Mouse (Mus musculus): ENCODE data around the gene Col26a1. TPM values are rescaled to one million over a fixed set of nuclear protein-coding genes. Genes with fewer than 3 reads are reported as not detected.

Col26a1 gene
- polyA plus RNA-seq, 1 experiment = not detected

DNA sequence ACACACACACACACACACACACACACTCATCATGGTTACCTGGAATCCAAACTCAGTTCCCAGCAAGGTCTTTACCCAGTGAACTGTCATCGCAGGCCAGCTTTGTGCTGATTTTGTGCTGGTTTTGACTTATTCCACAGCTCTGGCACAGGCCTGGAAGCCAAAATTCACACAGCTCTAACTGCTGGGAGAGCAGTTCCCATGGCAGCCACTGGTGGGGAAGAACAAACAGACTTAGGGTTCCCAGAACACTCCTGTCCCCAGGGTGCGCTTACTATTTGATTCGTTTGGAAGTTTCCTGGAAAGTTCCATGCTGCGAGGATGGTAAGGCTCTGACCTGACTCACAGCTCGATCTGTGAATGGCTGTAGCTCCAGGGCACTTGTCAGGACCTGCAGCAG is 161.4 kb downstream of the Col26a1 start:
- Histone ChIP-seq H3K27ac (ENCODE audit: control insufficient read depth, insufficient read depth, low read depth, low read length, poor library complexity) (no peak overlapping the region), H3K4me3 (replicated peaks; ENCODE audit: control insufficient read depth, low read depth, low read length) (no peak overlapping the region), H3K4me1 (ENCODE audit: control insufficient read depth, insufficient read depth, low read length) (no peaks in the 10 kb centered on the region; the same call in 1 of the 2 replicates)
- whole genome bisulfite sequencing = 84% methylated on average over 5 of the region's 5 CpGs
- TF ChIP-seq POLR2A (IDR thresholded peaks at IDR 0.05; ENCODE audit: borderline replicate concordance, control insufficient read depth, low read depth, low read length) (no peak), CTCF (IDR thresholded peaks at IDR 0.05; ENCODE audit: control insufficient read depth, insufficient read depth, low read length) (no peak)

DNA sequence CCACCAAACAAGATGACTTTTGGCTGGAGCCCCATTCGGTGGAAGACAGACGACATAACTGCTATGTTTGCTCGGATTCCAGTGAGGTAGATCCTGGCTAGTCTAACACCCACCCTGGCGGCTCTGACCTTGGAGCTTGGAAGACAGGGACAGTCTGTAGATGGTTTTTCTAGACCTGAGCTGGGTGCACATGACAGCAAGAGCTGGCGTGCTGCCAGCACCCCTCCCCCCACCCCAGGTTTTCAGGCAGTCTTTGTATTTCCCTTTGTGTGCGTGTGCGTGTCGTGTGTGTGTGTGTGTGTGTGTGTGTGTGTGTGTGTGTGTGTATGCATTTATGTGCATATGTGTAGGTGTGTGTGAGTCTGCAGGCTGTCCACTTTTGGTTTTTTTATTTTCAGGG is 164.4 kb downstream of the Col26a1 start:
- H3K4me3 ChIP-seq (replicated peaks; ENCODE audit: control insufficient read depth, low read depth, low read length) = no peak overlapping the region
- 72% methylated on average over 8 of the region's 8 CpGs for WGBS
- TF ChIP-seq POLR2A (IDR thresholded peaks at IDR 0.05; ENCODE audit: borderline replicate concordance, control insufficient read depth, low read depth, low read length) (no peak), CTCF (IDR thresholded peaks at IDR 0.05; ENCODE audit: control insufficient read depth, insufficient read depth, low read length) (no peak)

DNA sequence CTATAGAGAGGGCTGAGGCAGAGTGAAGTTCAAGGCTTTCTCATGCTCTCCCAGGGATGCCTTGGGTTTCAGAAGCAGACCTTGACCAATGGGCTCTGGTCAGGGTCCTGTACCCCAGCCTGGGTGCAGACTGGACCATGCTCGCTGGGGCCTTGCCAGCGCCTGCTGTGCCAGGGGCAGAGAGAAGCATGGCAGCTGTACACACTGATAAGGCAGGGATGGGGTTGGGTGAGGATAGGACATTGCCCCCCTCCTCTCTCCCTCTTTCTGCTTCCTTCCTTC is 165.5 kb downstream of the Col26a1 start:
- TF ChIP-seq POLR2A (IDR thresholded peaks at IDR 0.05; ENCODE audit: borderline replicate concordance, control insufficient read depth, low read depth, low read length) (no peak), CTCF (IDR thresholded peaks at IDR 0.05; ENCODE audit: control insufficient read depth, insufficient read depth, low read length) (no peak)
- Histone ChIP-seq H3K27ac (ENCODE audit: control insufficient read depth, insufficient read depth, low read depth, low read length, poor library complexity) (no peak overlapping the region), H3K4me3 (replicated peaks; ENCODE audit: control insufficient read depth, low read depth, low read length) (no peak overlapping the region), H3K4me1 (ENCODE audit: control insufficient read depth, insufficient read depth, low read length) (no peaks in the 10 kb centered on the region; the same call in 1 of the 2 replicates)
- 86% methylated on average over 2 of the region's 2 CpGs for WGBS

More for the DNA sequence above, 164.4 kb downstream of the Col26a1 start:
- Histone ChIP-seq H3K4me1 (ENCODE audit: control insufficient read depth, insufficient read depth, low read length) (no peaks in the 10 kb centered on the region; the same call in 1 of the 2 replicates), H3K27ac (ENCODE audit: control insufficient read depth, insufficient read depth, low read depth, low read length, poor library complexity) (no peak overlapping the region)

DNA sequence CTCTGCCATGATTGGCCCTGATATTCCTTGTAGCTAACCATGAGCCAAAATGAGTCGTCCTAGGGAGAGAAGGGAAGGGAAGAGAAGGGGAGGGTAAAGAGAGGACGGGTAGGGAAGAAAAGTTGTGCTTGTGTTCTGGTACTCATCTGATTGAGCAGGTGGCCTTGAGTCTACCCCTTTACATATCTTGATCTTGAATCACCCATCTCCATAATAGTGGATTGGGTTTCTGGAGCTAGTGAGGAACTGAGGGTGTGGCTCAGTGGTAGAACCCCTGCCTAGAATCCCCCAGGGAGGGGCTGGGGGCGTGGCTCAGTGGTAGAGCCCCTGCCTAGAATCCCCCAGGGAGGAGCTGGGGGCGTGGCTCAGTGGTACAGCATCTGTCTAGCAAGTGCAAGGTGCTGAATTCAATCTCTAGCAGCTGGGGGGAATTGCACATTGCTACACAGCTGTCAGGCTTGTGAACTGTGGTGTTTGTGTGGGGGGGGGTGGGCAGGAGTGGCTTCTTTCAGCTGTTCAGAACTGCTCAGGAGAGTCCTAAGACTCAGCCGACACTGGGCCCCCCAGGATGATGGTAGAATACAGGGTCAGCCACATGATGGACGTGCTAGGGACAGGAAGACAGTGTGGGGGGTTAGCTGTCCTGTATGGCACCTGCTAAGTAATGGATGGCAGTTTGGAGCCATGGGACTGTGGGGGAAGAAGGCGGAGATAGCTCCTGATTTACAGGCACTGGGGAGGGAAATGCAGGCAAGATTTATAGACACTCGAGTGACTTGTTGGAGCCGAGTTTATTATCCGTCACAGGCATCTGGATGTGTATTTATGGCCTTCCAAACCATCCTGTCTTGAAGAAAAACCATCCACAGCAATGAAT is 166.1 kb downstream of the Col26a1 start:
- no peak overlapping the region for H3K27ac ChIP-seq (ENCODE audit: control insufficient read depth, insufficient read depth, low read depth, low read length, poor library complexity)
- H3K4me3 ChIP-seq (replicated peaks; ENCODE audit: control insufficient read depth, low read depth, low read length) = no peak overlapping the region
- 46% methylated on average over 10 of the region's 10 CpGs for WGBS
- TF ChIP-seq CTCF (IDR thresholded peaks at IDR 0.05; ENCODE audit: control insufficient read depth, insufficient read depth, low read length) = no peak
- TF ChIP-seq POLR2A (IDR thresholded peaks at IDR 0.05; ENCODE audit: borderline replicate concordance, control insufficient read depth, low read depth, low read length) = no peak
- H3K4me1 ChIP-seq (ENCODE audit: control insufficient read depth, insufficient read depth, low read length) = no peaks in the 10 kb centered on the region; the same call in 1 of the 2 replicates

DNA sequence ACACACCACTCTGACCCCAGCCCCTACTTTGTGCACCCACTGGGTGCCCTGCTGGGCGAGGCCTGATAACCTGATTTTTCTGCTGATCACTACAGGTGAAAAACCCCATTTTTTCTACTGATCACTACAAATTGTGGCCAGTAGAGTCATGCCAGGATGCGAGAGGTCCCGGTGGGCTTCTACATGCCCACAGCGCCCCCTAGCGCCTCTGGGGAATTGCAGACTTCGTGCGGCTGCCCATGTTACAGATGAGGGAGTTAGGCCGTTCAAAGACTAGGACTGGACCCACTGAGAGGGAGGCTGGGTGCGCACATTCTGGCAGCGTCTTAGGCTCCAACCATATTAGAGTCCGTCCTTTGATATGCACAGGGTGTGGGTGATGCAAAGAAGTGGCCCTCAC is 168.1 kb downstream of the Col26a1 start:
- Histone ChIP-seq H3K4me3 (replicated peaks; ENCODE audit: control insufficient read depth, low read depth, low read length) (no peak overlapping the region), H3K4me1 (ENCODE audit: control insufficient read depth, insufficient read depth, low read length) (no peaks in the 10 kb centered on the region; the same call in 1 of the 2 replicates), H3K27ac (ENCODE audit: control insufficient read depth, insufficient read depth, low read depth, low read length, poor library complexity) (no peak overlapping the region)
- 29% methylated on average over 11 of the region's 11 CpGs for WGBS
- TF ChIP-seq POLR2A (IDR thresholded peaks at IDR 0.05; ENCODE audit: borderline replicate concordance, control insufficient read depth, low read depth, low read length) = no peak
- peak; percentile 55; the same call in 1 of the 2 replicates for TF ChIP-seq CTCF (IDR thresholded peaks at IDR 0.05; ENCODE audit: control insufficient read depth, insufficient read depth, low read length)

DNA sequence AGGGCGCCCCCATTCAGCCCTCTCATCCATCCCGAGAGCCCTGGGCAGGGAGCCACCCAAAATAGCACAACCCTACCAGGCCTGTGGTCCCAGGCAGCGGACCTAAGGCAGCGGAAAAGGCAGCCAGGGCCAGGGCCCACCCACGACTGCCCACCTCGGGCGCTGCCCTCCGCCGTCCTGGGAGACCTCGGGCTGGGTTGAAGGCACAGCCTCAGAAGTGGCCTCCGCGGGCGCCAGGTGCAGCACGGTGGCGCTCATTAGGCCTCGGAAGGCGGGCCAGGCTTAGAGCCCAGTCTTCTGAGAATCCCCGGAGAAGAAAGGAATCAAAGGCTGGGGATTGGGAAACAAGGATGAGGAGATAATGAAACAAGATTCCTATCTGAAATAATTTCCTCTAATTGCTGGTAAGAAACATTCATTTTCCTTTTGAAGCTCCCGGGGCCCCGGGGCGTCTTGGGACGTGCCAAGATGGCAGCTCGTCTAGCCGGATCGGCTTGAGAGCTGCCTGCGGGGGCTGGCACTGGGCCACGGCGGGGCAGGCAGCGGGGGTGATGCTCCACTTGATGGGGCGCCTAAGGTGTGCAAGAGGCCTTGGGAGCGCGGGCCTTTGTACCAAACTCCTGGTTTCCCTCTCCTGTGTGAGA is 168.7 kb downstream of the Col26a1 start:
- 66% methylated on average over 32 of the region's 32 CpGs for WGBS
- Histone ChIP-seq H3K4me3 (replicated peaks; ENCODE audit: control insufficient read depth, low read depth, low read length) (no peak overlapping the region), H3K27ac (ENCODE audit: control insufficient read depth, insufficient read depth, low read depth, low read length, poor library complexity) (no peak overlapping the region), H3K4me1 (ENCODE audit: control insufficient read depth, insufficient read depth, low read length) (no peaks in the 10 kb centered on the region; the same call in 1 of the 2 replicates)
- TF ChIP-seq POLR2A (IDR thresholded peaks at IDR 0.05; ENCODE audit: borderline replicate concordance, control insufficient read depth, low read depth, low read length) = no peak
- TF ChIP-seq CTCF (IDR thresholded peaks at IDR 0.05; ENCODE audit: control insufficient read depth, insufficient read depth, low read length) = no peak

DNA sequence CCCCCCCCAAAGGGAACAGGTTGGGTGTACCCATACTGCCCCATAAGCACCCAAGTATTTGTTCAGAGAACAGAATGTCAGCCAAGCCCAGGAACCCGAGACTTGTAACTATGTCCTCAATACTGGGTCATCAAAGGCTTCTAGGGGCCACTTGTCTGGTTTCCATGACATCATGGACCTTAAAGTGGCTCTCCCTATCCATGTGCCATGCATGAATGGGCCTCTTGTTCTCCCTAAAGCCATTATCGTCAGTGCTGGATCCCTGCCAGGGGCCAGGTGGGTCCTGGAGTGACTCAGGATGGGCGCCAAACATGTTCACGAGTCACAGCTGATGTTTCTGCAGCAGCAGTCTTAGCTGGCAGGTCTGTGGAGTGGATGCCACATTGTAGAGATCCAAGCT is 172.3 kb downstream of the Col26a1 start:
- Histone ChIP-seq H3K4me3 (replicated peaks; ENCODE audit: control insufficient read depth, low read depth, low read length) (no peak overlapping the region), H3K4me1 (ENCODE audit: control insufficient read depth, insufficient read depth, low read length) (no peaks in the 10 kb centered on the region), H3K27ac (ENCODE audit: control insufficient read depth, insufficient read depth, low read depth, low read length, poor library complexity) (no peak overlapping the region)
- 58% methylated on average over 4 of the region's 4 CpGs for WGBS
- TF ChIP-seq CTCF (IDR thresholded peaks at IDR 0.05; ENCODE audit: control insufficient read depth, insufficient read depth, low read length) = no peak
- TF ChIP-seq POLR2A (IDR thresholded peaks at IDR 0.05; ENCODE audit: borderline replicate concordance, control insufficient read depth, low read depth, low read length) = no peak

DNA sequence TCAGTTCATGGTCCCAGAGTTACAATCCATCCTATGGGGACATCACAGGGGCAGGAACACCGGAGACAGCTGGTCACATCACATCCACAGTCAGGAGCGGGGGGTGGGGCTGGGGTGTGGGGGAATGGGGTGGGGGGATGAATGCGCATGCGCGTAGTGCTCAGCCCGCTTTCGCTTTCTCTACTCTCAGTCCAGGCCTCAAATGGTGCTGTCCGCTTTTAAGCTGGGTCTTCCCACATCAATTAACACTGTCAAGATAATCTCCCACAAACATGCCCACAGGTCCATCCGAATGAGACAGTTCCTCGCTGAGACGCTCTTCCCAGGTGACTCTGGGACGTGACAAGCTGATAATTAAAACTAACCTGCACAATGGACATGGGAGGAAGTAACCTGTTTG is 174.9 kb downstream of the Col26a1 start:
- Histone ChIP-seq H3K27ac (ENCODE audit: control insufficient read depth, insufficient read depth, low read depth, low read length, poor library complexity) (no peak overlapping the region), H3K4me1 (ENCODE audit: control insufficient read depth, insufficient read depth, low read length) (no peaks in the 10 kb centered on the region), H3K4me3 (replicated peaks; ENCODE audit: control insufficient read depth, low read depth, low read length) (no peak overlapping the region)
- TF ChIP-seq POLR2A (IDR thresholded peaks at IDR 0.05; ENCODE audit: borderline replicate concordance, control insufficient read depth, low read depth, low read length) (no peak), CTCF (IDR thresholded peaks at IDR 0.05; ENCODE audit: control insufficient read depth, insufficient read depth, low read length) (no peak)
- 83% methylated on average over 12 of the region's 12 CpGs for WGBS

Data from bone marrow, adult 2 months (tissue).